ENCODE assay signal across 8 mouse cellular contexts in genomic region chr12:20233871-20234307, GRCm38 (mm10).
DNase-seq lines count a peak whose midpoint lies in the region; ATAC-seq and TF ChIP-seq lines count a peak whose summit lies in the region.

No protein-coding gene starts in this region.

- no peak overlapping the region for H3K4me2 ChIP-seq in kidney, postnatal 0 days (ENCODE audit: low read length)
- no peak overlapping the region for H3K4me2 ChIP-seq in limb, embryonic 14.5 days (replicated peaks; ENCODE audit: low read depth, low read length, severe bottlenecking)
- H3K4me2 ChIP-seq in neural tube, embryonic 12.5 days (replicated peaks), result no peak overlapping the region

- DNase-seq in kidney, postnatal 0 days (ENCODE audit: low spot score), result peak; percentile 11
- no peak for DNase-seq in kidney, postnatal 10 days
- DNase-seq in T-cell, adult 2 months (ENCODE audit: low spot score), result peak; percentile 1
- peak; percentile 4 for DNase-seq in gastrocnemius, postnatal 25 days
- DNase-seq in limb, embryonic 14.5 days (ENCODE audit: low spot score), result no peak
- no peak for DNase-seq in layer of hippocampus, postnatal 36 days
- no peak for DNase-seq in layer of hippocampus, postnatal 10 days (ENCODE audit: low spot score in 2 of 2)

- 75% methylated on average over 25 of the region's 25 CpGs for WGBS in kidney, postnatal 0 days
- WGBS in limb, embryonic 14.5 days, result 79% methylated on average over 25 of the region's 25 CpGs
- WGBS in neural tube, embryonic 12.5 days, result 71% methylated on average over 25 of the region's 25 CpGs

- no peak for TF ChIP-seq POLR2A in limb, embryonic 14.5 days (IDR thresholded peaks at IDR 0.05; ENCODE audit: borderline replicate concordance, extremely low read depth, insufficient read depth, insufficient read length)

- peak; percentile 38; the same call in 1 of the 2 replicates for ATAC-seq in kidney, postnatal 0 days (replicated peaks; ENCODE audit: low FRiP score, low read depth)
- ATAC-seq in limb, embryonic 14.5 days (ENCODE audit: low FRiP score, low read depth), result peak; percentile 38; the same call in 1 of the 2 replicates
- peak; percentile 41 for ATAC-seq in neural tube, embryonic 12.5 days (ENCODE audit: low FRiP score, low read depth)

- no peaks in the 10 kb centered on the region for H3K36me3 ChIP-seq in kidney, postnatal 0 days (ENCODE audit: insufficient read depth, low read length)
- H3K36me3 ChIP-seq in limb, embryonic 14.5 days (ENCODE audit: control insufficient read depth, insufficient read depth, low read length), result no peaks in the 10 kb centered on the region
- peaks cover 15% of the 10 kb centered on the region for H3K36me3 ChIP-seq in neural tube, embryonic 12.5 days

- H3K4me3 ChIP-seq in kidney, postnatal 0 days (replicated peaks; ENCODE audit: low read depth, low read length), result no peak overlapping the region
- H3K4me3 ChIP-seq in limb, embryonic 14.5 days (replicated peaks; ENCODE audit: low read length), result no peak overlapping the region
- peak overlapping the region; percentile 5; the same call in 1 of the 2 replicates for H3K4me3 ChIP-seq in neural tube, embryonic 12.5 days

- H3K4me1 ChIP-seq in kidney, postnatal 0 days (replicated peaks; ENCODE audit: insufficient read depth, low read length), result no peaks in the 10 kb centered on the region
- H3K4me1 ChIP-seq in limb, embryonic 14.5 days (ENCODE audit: control insufficient read depth, insufficient read depth, low read length), result no peaks in the 10 kb centered on the region
- H3K4me1 ChIP-seq in neural tube, embryonic 12.5 days, result no peaks in the 10 kb centered on the region

- H3K27me3 ChIP-seq in kidney, postnatal 0 days (ENCODE audit: insufficient read depth, low read length), result no peaks in the 10 kb centered on the region
- 0 out of 2 replicates have a peak, but pooled peaks cover 5% of the 10 kb centered on the region for H3K27me3 ChIP-seq in limb, embryonic 14.5 days (ENCODE audit: control insufficient read depth, insufficient read depth, low read length)
- peaks cover 5% of the 10 kb centered on the region; the same call in 1 of the 2 replicates for H3K27me3 ChIP-seq in neural tube, embryonic 12.5 days (replicated peaks)

- no peak overlapping the region for H3K9ac ChIP-seq in kidney, postnatal 0 days (ENCODE audit: low read depth, low read length)
- no peak overlapping the region for H3K9ac ChIP-seq in limb, embryonic 14.5 days (ENCODE audit: low read depth, low read length, severe bottlenecking)
- no peak overlapping the region for H3K9ac ChIP-seq in neural tube, embryonic 12.5 days

- H3K27ac ChIP-seq in kidney, postnatal 0 days, result no peak overlapping the region
- no peak overlapping the region for H3K27ac ChIP-seq in limb, embryonic 14.5 days (replicated peaks; ENCODE audit: low read depth, low read length)
- H3K27ac ChIP-seq in neural tube, embryonic 12.5 days, result no peak overlapping the region

- no peak for TF ChIP-seq CTCF in kidney, postnatal 0 days (IDR thresholded peaks at IDR 0.05; ENCODE audit: low read depth)

- H3K9me3 ChIP-seq in kidney, postnatal 0 days (replicated peaks; ENCODE audit: low read length), result peaks cover 49% of the 10 kb centered on the region
- H3K9me3 ChIP-seq in limb, embryonic 14.5 days (ENCODE audit: control insufficient read depth, low read length), result peaks cover 54% of the 10 kb centered on the region
- H3K9me3 ChIP-seq in neural tube, embryonic 12.5 days, result peaks cover 54% of the 10 kb centered on the region

Comparison
In these comparisons a context has a peak if more than half of its experiments do, and no peak if none do; other contexts are left out.
1. DNase-seq: peak in kidney, postnatal 0 days (single experiment), T-cell, adult 2 months (single experiment) and gastrocnemius, postnatal 25 days (single experiment); none in kidney, postnatal 10 days (single experiment), limb, embryonic 14.5 days (single experiment), layer of hippocampus, postnatal 36 days (0 of 2) and layer of hippocampus, postnatal 10 days (0 of 2).
2. Peak in every context shown above with its lines, with median percentiles within 50 percentile points of each other: ATAC-seq.